Mouse (Mus musculus) liver, postnatal 0 days (tissue): ENCODE measurements at regions not wholly inside any gene's neighbourhood (a gene's known extent, or its start where the extent isn't known, plus 50 kb on each side); places are given as distances from the start of the nearest gene placed in this dataset.

Source experiments
- CTCF ChIP-seq: sonication (generic); IDR thresholded peaks from 2 replicates; pipeline ENCODE4 v1.5.1; 2016; ENCODE audit warnings: antibody characterized with exemption, low read depth
- EP300 ChIP-seq: IDR thresholded peaks from 2 replicates; pipeline ENCODE4 v1.6.1; 2016; ENCODE audit warnings: antibody characterized with exemption, low read depth, mild to moderate bottlenecking

- TF ChIP-seq CTCF = no peak
- no peak for TF ChIP-seq EP300
These were observed 514.5 kb upstream of the Zdhhc25 start for GRCm38 (mm10) chr15:88085631-88086030.
